Mouse (Mus musculus): Measurements from ENCODE around the gene Lrp8.
A peak's percentile ranks its signal among the peaks of the same experiment; 100 is the strongest.

The Lrp8 gene

GRCm38 (mm10) chr4:107921952-107922351 is 119.9 kb downstream of the Lrp8 start:
- no peak for ATAC-seq (ENCODE audit: low TSS enrichment)

GRCm38 (mm10) chr4:107923145-107923802 is 121.2 kb downstream of the Lrp8 start, which contains the start of gene Cpt2:
Cpt2 (minus strand) TSS chr4:107923610.
- ATAC-seq (ENCODE audit: low TSS enrichment): peak; percentile 72

- no peak for ATAC-seq (ENCODE audit: low TSS enrichment)
These were observed 121.7 kb downstream of the Lrp8 start for GRCm38 (mm10) chr4:107923803-107924194.

All from frontal cortex, adult (tissue).